Mouse (Mus musculus): Measurements from ENCODE around the gene Meis1. TPM values are rescaled to one million over a fixed set of nuclear protein-coding genes. Genes with fewer than 3 reads are reported as not detected.

Meis1 gene
- total and polyA plus RNA-seq, 3 experiments: 8.2 to 16.5 TPM; not detected in 1

- Histone ChIP-seq H3K9ac (ENCODE audit: control insufficient read depth, low read depth, low read length, poor library complexity, severe bottlenecking) (peak overlapping the region; percentile 42; the same call in 1 of the 2 replicates), H3K4me1 (ENCODE audit: control insufficient read depth in 1 of 2, insufficient read depth in 2 of 2, low read length in 2 of 2) (no peaks in the 10 kb centered on the region; a peak in 3 of 4 replicates), H3K79me2 (ENCODE audit: control insufficient read depth, insufficient read depth, low read length, poor library complexity) (peaks cover 16% of the 10 kb centered on the region), H3K9me3 (replicated peaks; ENCODE audit: insufficient read depth, low read length) (no peaks in the 10 kb centered on the region), H3K4me3 (ENCODE audit: control insufficient read depth in 1 of 2, insufficient read depth in 1 of 2, low read depth in 2 of 2, low read length in 2 of 2) (peak overlapping the region; percentile 52 to 83; a peak in 3 of 4 replicates), H3K36me3 (ENCODE audit: control insufficient read depth in 1 of 2, insufficient read depth in 2 of 2, low read length in 2 of 2) (peaks cover 0 to 13% of the 10 kb centered on the region in 2 experiments; a peak in 2 of 4 replicates), H3K27ac (ENCODE audit: control insufficient read depth, low read depth, low read length) (no peak overlapping the region), H3K27me3 (ENCODE audit: control insufficient read depth in 1 of 2, insufficient read depth in 2 of 2, low read length in 2 of 2) (no peaks in the 10 kb centered on the region)
- no peak for TF ChIP-seq USF1 (IDR thresholded peaks at IDR 0.05; ENCODE audit: low read depth, low read length)
- no peak for DNase-seq (ENCODE audit: low read depth, low spot score)
Observed at GRCm38 (mm10) chr11:19020951-19021710, 2.3 kb upstream of the Meis1 start.

GRCm38 (mm10) chr11:19020371-19020824 is 1.6 kb upstream of the Meis1 start:
- Histone ChIP-seq H3K9ac (ENCODE audit: control insufficient read depth, low read depth, low read length, poor library complexity, severe bottlenecking) (peak overlapping the region; percentile 81), H3K4me3 (ENCODE audit: control insufficient read depth in 1 of 2, insufficient read depth in 1 of 2, low read depth in 2 of 2, low read length in 2 of 2) (peak overlapping the region; percentile 68 to 83), H3K4me1 (ENCODE audit: control insufficient read depth in 1 of 2, insufficient read depth in 2 of 2, low read length in 2 of 2) (no peaks in the 10 kb centered on the region; a peak in 3 of 4 replicates), H3K27me3 (ENCODE audit: control insufficient read depth in 1 of 2, insufficient read depth in 2 of 2, low read length in 2 of 2) (no peaks in the 10 kb centered on the region), H3K27ac (ENCODE audit: control insufficient read depth, low read depth, low read length) (peak overlapping the region; percentile 54), H3K79me2 (ENCODE audit: control insufficient read depth, insufficient read depth, low read length, poor library complexity) (peaks cover 18% of the 10 kb centered on the region), H3K36me3 (ENCODE audit: control insufficient read depth in 1 of 2, insufficient read depth in 2 of 2, low read length in 2 of 2) (peaks cover 0 to 13% of the 10 kb centered on the region in 2 experiments; a peak in 2 of 4 replicates), H3K9me3 (replicated peaks; ENCODE audit: insufficient read depth, low read length) (no peaks in the 10 kb centered on the region)
- peak; percentile 96 for DNase-seq (ENCODE audit: low read depth, low spot score)
- TF ChIP-seq RCOR1 (IDR thresholded peaks at IDR 0.05; ENCODE audit: low read depth, low read length) (peak; percentile 96), SIN3A (IDR thresholded peaks at IDR 0.05; ENCODE audit: low read length) (peak; percentile 98), CHD2 (IDR thresholded peaks at IDR 0.05; ENCODE audit: low read length) (peak; percentile 37; the same call in 1 of the 2 replicates), GABPA (IDR thresholded peaks at IDR 0.05; ENCODE audit: low read depth, low read length) (no peak), MAX (IDR thresholded peaks at IDR 0.05; ENCODE audit: low read length) (peak; percentile 36; the same call in 1 of the 2 replicates), MXI1 (IDR thresholded peaks at IDR 0.05; ENCODE audit: low read depth, low read length) (peak; percentile 71; the same call in 1 of the 2 replicates), MYC (IDR thresholded peaks at IDR 0.05; ENCODE audit: low read depth, low read length) (no peak), ETS1 (IDR thresholded peaks at IDR 0.05; ENCODE audit: low read depth, low read length) (peak; percentile 47), CHD1 (IDR thresholded peaks at IDR 0.05; ENCODE audit: low read depth, low read length) (peak; percentile 99), RAD21 (IDR thresholded peaks at IDR 0.05; ENCODE audit: low read depth, low read length) (peak; percentile 0), BHLHE40 (IDR thresholded peaks at IDR 0.05; ENCODE audit: borderline replicate concordance, low read depth, low read length) (0 out of 2 replicates have a peak, but pooled peaks have one; percentile 56), TCF12 (IDR thresholded peaks at IDR 0.05; ENCODE audit: low read depth, low read length) (peak; percentile 34), ELF1 (IDR thresholded peaks at IDR 0.05; ENCODE audit: low read depth, low read length) (peak; percentile 79), USF1 (IDR thresholded peaks at IDR 0.05; ENCODE audit: low read depth, low read length) (0 out of 2 replicates have a peak, but pooled peaks have one; percentile 2), ZKSCAN1 (IDR thresholded peaks at IDR 0.05; ENCODE audit: low read depth, low read length) (no peak), MAZ (IDR thresholded peaks at IDR 0.05; ENCODE audit: low read depth, low read length) (peak; percentile 97), NRF1 (IDR thresholded peaks at IDR 0.05; ENCODE audit: insufficient read depth, low read depth, low read length, poor library complexity, severe bottlenecking) (no peak; the same call in 1 of the 2 replicates), UBTF (IDR thresholded peaks at IDR 0.05; ENCODE audit: borderline replicate concordance, insufficient read depth, low read depth, low read length) (peak; percentile 54; the same call in 1 of the 2 replicates), E2F4 (IDR thresholded peaks at IDR 0.05; ENCODE audit: borderline replicate concordance, low read depth, low read length) (0 out of 2 replicates have a peak, but pooled peaks have one; percentile 38), ZC3H11A (IDR thresholded peaks at IDR 0.05; ENCODE audit: low read depth, low read length) (peak; percentile 28; the same call in 1 of the 2 replicates), HCFC1 (IDR thresholded peaks at IDR 0.05; ENCODE audit: low read depth, low read length) (peak; percentile 83), MYB (IDR thresholded peaks at IDR 0.05; ENCODE audit: low read depth, low read length) (no peak), GATA1 (IDR thresholded peaks at IDR 0.05; ENCODE audit: low read depth, low read length) (peak; percentile 40; the same call in 1 of the 2 replicates), USF2 (IDR thresholded peaks at IDR 0.05; ENCODE audit: borderline replicate concordance in 1 of 2, insufficient read depth in 1 of 2, low read depth in 1 of 2, low read length in 2 of 2) (no peak), MAFK (IDR thresholded peaks at IDR 0.05; ENCODE audit: borderline replicate concordance, low read depth, low read length) (no peak), NELFE (IDR thresholded peaks at IDR 0.05; ENCODE audit: low read depth, low read length) (no peak), TBP (IDR thresholded peaks at IDR 0.05; ENCODE audit: low read depth, low read length) (peak; percentile 74), KAT2A (conservative IDR thresholded peaks at IDR 0.05; ENCODE audit: low read depth, low read length) (no peak), POLR2AphosphoS2 (IDR thresholded peaks at IDR 0.05; ENCODE audit: low read length) (no peak)
